Mouse (Mus musculus) layer of hippocampus, adult 2 months (tissue): ENCODE measurements around the gene Klhl2. TPM values are rescaled to one million over a fixed set of nuclear protein-coding genes. Genes with fewer than 3 reads are reported as not detected.
A peak's percentile ranks its signal among the peaks of the same experiment; 100 is the strongest.

Experiments
- DNase-seq, 2 experiments: peaks; one replicate each; pipeline ENCODE4 v3.0.0; 2022; ENCODE audit warnings: low spot score in 2 of 2
- H3K27ac ChIP-seq: fragments of 200-600 bp; 2 replicates; pipeline ENCODE4 v1.8.1; 2022
- H3K4me3 ChIP-seq: fragments of 200-600 bp; 2 replicates; pipeline ENCODE4 v1.8.1; 2022; ENCODE audit warnings: mild to moderate bottlenecking
- CTCF ChIP-seq: fragments of 200-600 bp; conservative IDR thresholded peaks from 2 replicates; pipeline ENCODE4 v1.8.1; 2022; ENCODE audit warnings: antibody characterized with exemption, mild to moderate bottlenecking, moderate library complexity
- total RNA-seq, 2 experiments: library from RNA; stranded (reverse); gene quantifications; 2 replicates each; pipeline ENCODE4 v1.2.3; 2021

Gene Klhl2
- total RNA-seq, 2 experiments from 2014 or later, result 303 to 323 TPM

GRCm38 (mm10) chr8:64740547-64741211, 109.1 kb downstream of the Klhl2 start:
- Histone ChIP-seq H3K27ac (no peak overlapping the region), H3K4me3 (no peak overlapping the region)
- no peak for DNase-seq
- no peak for TF ChIP-seq CTCF

- DNase-seq, result no peak
- Histone ChIP-seq H3K27ac (no peak overlapping the region), H3K4me3 (no peak overlapping the region)
- no peak for TF ChIP-seq CTCF
Observed at GRCm38 (mm10) chr8:64738916-64739315, 110.9 kb downstream of the Klhl2 start.

- DNase-seq, result no peak
- Histone ChIP-seq H3K4me3 (no peak overlapping the region), H3K27ac (no peak overlapping the region)
- no peak for TF ChIP-seq CTCF
Observed at GRCm38 (mm10) chr8:64736767-64737323, 113.0 kb downstream of the Klhl2 start.

GRCm38 (mm10) chr8:64735161-64735560, 114.7 kb downstream of the Klhl2 start:
- Histone ChIP-seq H3K27ac (peak overlapping the region; percentile 43), H3K4me3 (no peak overlapping the region)
- no peak for DNase-seq
- no peak for TF ChIP-seq CTCF

- H3K27ac ChIP-seq, result peak within 1 kb of the TSS; percentile 90
- DNase-seq, result peak; percentile 95 to 98
- H3K4me3 ChIP-seq, result peak within 1 kb of the TSS; percentile 100
- TF ChIP-seq CTCF, result no peak; the same call in 1 of the 2 replicates
Observed at GRCm38 (mm10) chr8:64733271-64733943, 116.4 kb downstream of the Klhl2 start, which contains the start of gene Msmo1. Msmo1 (minus strand) TSS chr8:64733792.

- no peak for TF ChIP-seq CTCF
- no peak for DNase-seq
- Histone ChIP-seq H3K27ac (peak overlapping the region; percentile 90), H3K4me3 (peak overlapping the region; percentile 100)
Observed at GRCm38 (mm10) chr8:64732596-64732995, 117.2 kb downstream of the Klhl2 start.

- H3K4me3 ChIP-seq, result no peak overlapping the region
- DNase-seq, result no peak
- TF ChIP-seq CTCF, result no peak
- no peak overlapping the region for H3K27ac ChIP-seq
Observed at GRCm38 (mm10) chr8:64728156-64728555, 121.7 kb downstream of the Klhl2 start.

GRCm38 (mm10) chr8:64726190-64726695, 123.6 kb downstream of the Klhl2 start:
- Histone ChIP-seq H3K4me3 (no peak overlapping the region), H3K27ac (no peak overlapping the region)
- TF ChIP-seq CTCF, result no peak
- no peak for DNase-seq

GRCm38 (mm10) chr8:64723206-64723605, 126.6 kb downstream of the Klhl2 start:
- Histone ChIP-seq H3K4me3 (no peak overlapping the region), H3K27ac (no peak overlapping the region)
- no peak for TF ChIP-seq CTCF
- no peak for DNase-seq

- no peak overlapping the region for H3K27ac ChIP-seq
- DNase-seq, result no peak
- no peak overlapping the region for H3K4me3 ChIP-seq
- peak; percentile 57 for TF ChIP-seq CTCF
Observed at GRCm38 (mm10) chr8:64717868-64718267, 131.9 kb downstream of the Klhl2 start.

- no peak for DNase-seq
- no peak for TF ChIP-seq CTCF
- no peak overlapping the region for H3K27ac ChIP-seq
- no peak overlapping the region for H3K4me3 ChIP-seq
Observed at GRCm38 (mm10) chr8:64712499-64712898, 137.3 kb downstream of the Klhl2 start.

GRCm38 (mm10) chr8:64711544-64711943, 138.3 kb downstream of the Klhl2 start:
- no peak overlapping the region for H3K4me3 ChIP-seq
- no peak overlapping the region for H3K27ac ChIP-seq
- no peak for TF ChIP-seq CTCF
- no peak for DNase-seq

- H3K4me3 ChIP-seq, result no peak overlapping the region
- DNase-seq, result no peak
- TF ChIP-seq CTCF, result no peak
- no peak overlapping the region for H3K27ac ChIP-seq
Observed at GRCm38 (mm10) chr8:64707481-64707880, 142.3 kb downstream of the Klhl2 start.
